Mouse (Mus musculus) lung, adult 2 months (tissue): ENCODE data around the gene Slc25a26.

Experiments
- CTCF ChIP-seq: fragments of 200-500 bp; IDR thresholded peaks from 2 replicates; pipeline ENCODE4 v1.5.1; 2011; ENCODE audit warnings: mild to moderate bottlenecking, low read length, control low read depth; ENCODE audit not compliant: insufficient read depth
- POLR2A ChIP-seq: fragments of 200-500 bp; IDR thresholded peaks from 2 replicates; pipeline ENCODE4 v1.6.1; 2011; ENCODE audit warnings: low read depth, mild to moderate bottlenecking, control low read depth, low read length, borderline replicate concordance; ENCODE audit errors: extremely low read depth

- TF ChIP-seq CTCF = no peak
- no peak for TF ChIP-seq POLR2A
These were observed 41.0 kb downstream of the Slc25a26 start for GRCm38 (mm10) chr6:94541133-94541532.
